Mouse (Mus musculus): ENCODE results near the gene Rasgef1b. TPM values are rescaled to one million over a fixed set of nuclear protein-coding genes. Genes with fewer than 3 reads are reported as not detected.

Gene Rasgef1b
- total RNA-seq, 2 experiments from 2014 or later: 26.7 to 32.2 TPM

DNA sequence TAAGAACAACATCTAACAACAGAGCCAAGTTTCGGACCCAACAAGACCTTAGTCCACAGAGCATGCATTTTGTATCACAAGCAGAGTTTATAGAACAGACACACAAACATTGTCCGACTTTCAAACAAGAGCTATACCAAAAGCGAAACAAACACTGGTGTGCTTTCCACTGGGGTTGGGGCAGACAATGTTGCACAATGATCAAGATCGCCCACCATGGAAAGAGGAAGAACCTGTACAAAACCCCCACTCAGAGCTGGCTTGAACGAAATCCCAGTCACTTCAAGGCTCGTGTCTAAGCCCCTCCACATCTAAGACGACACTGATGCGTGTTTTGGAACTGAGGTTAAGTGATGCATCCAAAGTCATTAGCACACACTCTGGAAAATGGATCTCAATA, 462.6 kb downstream of the Rasgef1b start:
- DNase-seq (ENCODE audit: low spot score in 2 of 2): no peak

DNA sequence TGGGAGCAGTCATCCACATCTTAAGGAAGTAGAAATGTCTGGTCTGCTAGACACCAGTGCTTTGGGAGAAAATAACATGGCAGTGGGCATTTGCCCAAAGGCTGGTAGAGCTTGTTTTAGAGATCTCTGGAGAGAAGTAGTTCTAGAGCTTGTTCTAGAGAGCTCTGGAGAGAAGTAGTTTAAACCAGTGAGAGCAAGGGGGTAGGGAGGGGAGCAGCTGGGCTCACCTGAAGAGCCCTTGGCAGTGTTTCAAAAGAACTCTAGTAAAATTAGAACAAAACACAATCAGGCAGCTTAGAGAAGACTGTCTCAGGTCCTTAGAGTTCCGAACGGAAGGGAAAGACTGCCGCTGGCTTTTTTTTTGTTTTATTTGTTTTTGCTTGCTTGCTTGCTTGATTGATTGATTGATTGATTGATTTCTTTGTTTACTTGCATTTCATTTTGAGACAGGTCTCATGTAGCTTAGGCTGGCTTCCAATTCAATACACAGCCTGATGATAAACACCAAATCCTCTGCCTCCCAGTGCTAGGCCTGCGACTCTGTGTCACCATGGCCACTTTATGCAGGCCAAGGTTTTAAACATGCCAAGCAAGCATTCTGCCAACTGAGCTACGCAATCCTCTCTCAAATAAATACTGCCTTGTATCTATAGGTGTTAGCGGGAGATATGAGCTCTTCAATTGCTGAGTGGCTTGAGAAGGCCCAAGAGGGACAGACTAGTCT, 466.5 kb downstream of the Rasgef1b start:
- no peak for DNase-seq (ENCODE audit: low spot score in 2 of 2)

DNA sequence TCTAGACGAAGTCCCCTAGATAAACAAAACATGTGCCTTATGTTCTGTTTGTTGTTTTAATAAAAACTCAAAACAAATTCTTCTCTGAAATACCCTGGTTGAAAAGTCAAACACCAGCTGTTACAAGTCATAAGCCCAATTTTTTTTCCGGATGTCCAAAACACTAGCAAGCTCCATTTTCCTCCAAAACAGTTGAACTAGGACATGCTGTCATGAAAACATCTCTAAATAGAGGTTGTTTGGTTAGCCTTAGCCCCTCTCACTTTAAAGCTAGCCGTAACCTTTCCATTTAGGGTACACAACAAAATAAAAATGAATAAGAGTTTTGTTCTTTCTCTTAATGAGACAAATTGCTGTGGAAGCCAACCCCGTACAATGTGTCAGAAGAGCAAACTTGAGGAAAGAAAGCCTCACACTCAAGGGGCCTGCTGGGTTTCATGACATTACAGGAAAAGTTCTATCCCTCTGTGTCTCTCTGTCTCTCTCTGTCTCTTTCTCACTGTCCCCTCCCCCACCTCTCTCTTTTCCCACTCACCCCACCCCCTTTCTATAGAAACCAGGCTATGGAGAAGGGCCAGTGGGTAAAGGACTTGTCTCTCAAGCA, 467.6 kb downstream of the Rasgef1b start:
- no peak for DNase-seq (ENCODE audit: low spot score in 2 of 2)

DNA sequence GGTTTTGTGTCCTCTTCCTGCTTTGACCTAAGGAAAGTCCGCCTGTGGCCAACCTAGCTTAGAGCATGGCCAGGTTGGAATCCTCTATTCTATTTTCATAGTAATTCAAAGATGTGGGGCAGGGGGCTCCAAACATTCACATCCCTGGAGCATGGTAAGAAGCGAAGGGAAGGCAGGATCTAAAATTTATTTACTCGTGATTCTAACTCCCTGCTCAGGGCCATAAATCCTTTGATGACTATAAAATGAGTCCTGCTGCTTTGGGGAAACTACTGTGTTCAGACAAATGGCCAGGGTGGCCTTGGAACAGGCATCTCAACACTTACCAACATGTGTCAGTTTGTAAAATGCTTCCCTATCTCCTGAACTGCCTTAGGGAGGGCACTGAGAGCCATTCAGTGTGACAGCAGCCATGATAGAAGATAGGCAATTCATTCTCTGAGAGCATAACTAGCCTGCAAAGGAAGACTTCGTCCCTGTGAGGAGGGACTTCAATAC, 470.8 kb downstream of the Rasgef1b start:
- DNase-seq (ENCODE audit: low spot score in 2 of 2): no peak

DNA sequence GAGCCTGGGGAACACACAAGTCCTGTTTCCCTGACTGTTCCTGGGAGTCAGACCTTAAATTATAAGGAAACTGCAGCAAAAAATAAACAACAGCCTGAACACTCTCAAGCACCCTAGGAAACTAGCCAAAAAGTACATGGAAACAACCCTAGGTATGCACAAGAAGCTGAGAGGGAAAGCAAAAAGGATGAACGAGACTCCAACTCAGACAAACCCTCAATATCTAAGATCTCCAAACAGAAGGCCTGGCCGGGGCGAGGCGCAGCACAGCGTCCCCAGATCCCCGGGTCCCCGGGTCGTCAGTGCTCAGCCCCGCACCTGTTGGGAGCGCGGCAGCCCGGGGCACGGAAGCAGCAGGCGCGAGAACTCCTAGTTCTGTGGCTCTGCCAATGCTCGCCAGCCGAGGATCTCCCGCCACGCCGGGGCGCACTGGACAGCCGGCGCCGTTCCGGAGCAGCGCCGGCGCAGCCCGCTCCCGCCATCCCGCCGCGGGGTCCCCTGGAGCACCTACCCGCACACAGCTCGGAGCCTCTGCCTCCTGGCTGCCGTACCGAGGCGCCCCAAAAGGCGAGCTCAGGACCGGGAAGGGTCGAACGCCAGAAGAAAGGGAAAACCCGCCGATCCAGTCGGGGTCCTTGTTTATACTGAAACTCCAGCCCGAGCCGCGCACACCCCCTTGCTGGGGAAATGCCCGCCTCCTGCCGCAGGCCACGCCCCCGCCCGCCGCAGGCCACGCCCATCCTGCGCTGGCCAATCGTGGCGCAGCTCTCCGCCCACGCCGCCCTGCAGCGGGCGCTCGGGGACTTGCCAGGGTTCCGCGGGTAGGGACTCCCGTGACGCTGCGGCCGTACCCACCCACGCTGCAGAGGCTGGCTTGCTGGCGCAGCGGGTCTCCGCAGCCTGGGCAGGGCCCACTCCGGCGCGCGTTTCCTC, 476.4 kb downstream of the Rasgef1b start:
- DNase-seq (ENCODE audit: low spot score in 2 of 2): peak; percentile 94 to 96

DNA sequence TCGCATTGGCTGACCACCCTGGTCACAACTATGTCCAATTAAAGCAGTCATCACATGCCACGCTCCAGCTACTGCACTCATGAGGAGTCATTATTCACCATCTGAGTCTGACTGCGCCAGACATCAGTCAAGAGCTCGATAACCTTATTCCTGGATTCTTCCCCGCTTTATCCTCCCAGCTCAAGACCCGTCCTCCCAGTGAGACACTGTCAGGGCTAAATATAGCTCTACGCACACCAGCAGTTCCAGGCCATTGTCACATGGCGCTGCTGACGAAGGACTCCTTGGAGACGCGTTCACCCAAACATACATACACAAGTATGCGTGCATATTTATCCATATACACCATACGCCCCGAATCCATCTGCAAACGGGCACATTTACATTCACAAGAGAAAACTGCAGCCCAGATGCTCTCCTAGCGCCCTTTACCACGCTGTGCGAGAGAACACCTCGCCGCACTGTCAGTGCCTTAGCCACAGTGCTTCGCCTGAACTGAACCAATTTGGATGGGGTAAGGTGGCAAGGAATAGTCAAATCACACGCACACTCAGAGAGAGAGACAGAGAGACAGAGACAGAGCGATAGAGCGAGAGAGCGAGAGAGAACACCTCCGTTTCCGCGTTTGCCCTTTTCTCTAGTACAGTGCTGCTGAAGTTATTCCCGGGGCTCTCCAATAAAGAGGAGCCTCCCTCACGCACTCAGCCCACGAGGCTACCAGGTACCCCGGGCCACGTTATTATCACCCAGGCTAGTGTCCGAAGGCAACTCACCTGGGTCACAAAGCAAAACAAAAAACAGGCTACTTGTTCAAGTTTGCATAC, 477.3 kb downstream of the Rasgef1b start:
- DNase-seq (ENCODE audit: low spot score in 2 of 2): peak in 1 of 2 experiments; percentile 25

DNA sequence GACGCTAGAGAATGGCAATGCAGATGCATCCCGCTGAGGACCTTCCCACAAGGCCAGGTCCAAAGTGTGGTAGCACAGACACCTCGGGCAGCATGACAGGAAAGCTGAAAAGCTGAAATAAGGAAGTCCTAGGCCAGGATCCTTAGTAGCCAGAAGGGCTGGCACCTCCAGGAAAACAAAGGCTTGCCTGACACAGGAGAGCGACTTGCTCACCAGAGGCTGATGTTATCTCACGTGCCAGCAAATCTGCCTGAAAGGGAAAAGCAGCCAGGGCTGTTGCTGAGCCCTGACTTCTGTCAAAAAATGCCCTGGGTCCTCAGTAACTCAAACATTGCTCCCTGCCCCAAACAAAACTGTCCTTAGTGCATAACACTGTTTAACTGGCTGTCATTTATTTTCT, 478.0 kb downstream of the Rasgef1b start:
- no peak for DNase-seq (ENCODE audit: low spot score in 2 of 2)

DNA sequence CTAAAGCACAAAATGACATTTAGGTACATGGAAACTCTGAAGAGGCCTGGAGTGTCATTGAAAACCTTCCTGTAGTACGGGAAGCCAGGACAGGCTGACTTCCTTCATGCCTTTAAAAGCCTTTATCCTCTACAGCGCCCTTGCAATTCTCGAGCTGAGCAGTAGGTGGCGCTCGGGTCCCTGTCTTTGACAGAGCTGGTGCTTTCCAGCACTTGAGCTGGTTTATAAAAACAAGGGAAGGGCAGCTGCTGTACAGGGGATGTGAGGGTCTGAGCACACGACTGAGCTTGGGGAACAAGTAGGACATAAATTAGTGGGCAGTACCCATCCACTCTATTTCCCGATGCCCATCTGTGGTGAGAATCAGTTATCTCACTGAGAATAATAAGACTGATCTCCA, 480.4 kb downstream of the Rasgef1b start:
- DNase-seq (ENCODE audit: low spot score in 2 of 2): peak; percentile 97 to 98

DNA sequence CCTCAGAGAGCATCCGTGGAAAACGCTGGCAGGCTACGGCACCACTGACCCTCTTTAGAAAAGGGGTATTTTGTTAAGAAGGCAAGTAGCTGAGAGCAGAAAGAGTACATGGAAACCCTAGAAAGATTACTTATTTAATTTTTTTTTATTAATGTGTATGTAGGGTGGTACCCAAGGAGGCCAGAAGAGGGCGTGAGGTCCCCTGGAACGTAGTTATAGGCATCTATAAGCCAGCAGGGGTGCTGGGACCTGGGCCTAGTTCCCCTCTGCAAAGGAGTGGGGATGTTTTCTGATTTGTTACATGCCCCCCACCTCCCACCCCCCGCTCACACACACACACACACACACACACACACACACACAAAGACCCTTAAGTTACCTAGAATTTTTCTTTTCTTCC, 480.9 kb downstream of the Rasgef1b start:
- no peak for DNase-seq (ENCODE audit: low spot score in 2 of 2)

DNA sequence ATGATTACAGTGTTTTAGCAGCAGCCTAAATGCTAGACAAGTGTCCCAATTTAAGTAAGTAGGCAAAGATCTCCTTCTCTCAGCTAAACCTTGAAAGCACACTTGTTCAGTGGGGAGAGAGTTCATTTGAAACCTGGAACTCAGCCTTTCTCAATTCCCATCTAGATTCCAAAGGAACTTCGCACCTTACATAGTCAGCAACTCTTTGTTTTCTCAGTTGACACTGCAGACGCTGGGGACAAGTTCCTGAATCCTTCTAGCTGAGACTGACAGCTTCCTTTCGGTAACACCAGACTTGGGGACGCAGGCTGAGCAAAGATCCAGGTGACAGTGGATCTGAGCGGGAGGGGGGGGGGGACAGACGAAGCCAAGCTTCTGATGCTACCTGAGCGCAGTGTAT, 481.4 kb downstream of the Rasgef1b start:
- DNase-seq (ENCODE audit: low spot score in 2 of 2): no peak

DNA sequence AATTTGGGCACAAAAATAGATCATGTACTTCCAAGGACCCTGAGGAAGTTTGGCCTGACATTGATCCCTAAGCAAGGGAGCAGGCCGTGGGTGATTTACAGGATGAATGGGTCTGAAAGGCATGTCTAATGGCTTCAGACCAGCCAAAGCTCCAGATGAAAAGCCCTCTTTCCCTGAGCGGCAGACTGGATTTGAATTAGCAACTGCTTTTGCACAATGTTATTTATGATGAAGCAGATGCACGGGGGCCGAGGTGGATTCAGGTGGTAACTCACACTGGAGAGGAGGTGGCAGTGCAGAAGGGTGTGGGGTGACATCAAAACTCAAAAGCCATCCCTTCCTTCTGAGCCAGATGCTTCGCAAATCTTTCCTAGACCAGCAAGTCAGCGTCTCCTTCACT, 481.9 kb downstream of the Rasgef1b start:
- no peak for DNase-seq (ENCODE audit: low spot score in 2 of 2)

DNA sequence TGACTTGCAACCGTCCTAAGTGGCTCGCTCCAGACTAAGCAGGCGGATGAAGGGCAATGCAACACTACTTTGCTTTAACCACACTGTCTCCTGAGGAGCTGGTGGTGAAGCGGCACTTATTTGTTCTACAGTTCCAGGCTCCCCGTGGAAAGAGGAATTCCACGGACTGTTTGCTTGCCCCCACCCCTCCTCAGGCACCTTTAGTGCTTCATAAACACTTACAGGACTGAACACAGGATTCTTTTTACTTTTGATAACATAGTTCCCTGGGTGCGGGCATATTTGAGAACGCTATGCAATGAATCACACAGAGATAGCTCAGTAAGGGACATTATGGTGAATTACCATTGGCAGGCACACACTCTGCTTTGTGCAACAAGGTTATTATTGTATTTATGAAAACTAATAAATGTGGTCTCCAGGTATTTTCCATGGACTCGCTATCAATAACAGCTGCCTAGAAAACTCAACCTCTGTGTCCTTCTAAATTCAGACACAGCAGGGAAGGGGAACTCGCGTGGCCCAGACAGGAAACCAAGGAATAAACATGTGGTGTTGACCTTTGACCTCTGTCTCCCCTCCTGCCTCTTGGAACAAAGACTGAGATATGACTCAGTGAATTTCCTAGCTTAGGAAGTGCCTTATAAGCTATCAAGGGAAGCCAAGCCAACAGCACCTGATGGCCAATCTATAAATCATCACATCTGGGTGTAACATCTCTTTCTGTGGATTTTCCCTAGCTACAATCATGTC, 486.7 kb downstream of the Rasgef1b start:
- DNase-seq (ENCODE audit: low spot score in 2 of 2): no peak

DNA sequence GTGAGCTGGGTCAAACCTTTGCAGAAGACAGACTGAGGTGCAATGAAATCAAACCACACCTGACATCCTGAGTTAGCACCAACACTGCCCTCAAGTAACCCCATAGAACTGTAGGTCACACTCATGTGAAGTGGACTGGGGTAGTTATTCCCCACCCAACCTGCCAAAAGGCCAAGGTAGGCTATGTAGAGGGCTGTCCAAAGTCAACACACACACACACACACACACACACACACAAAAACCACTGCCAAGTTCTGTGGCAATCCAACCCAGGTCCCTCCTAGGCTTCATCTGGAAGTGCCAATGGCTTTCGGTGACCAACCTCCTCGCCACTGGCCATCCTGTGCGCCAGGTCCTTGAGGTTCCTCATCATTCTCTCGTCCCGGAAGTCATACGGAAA, 488.4 kb downstream of the Rasgef1b start:
- DNase-seq (ENCODE audit: low spot score in 2 of 2): no peak

DNA sequence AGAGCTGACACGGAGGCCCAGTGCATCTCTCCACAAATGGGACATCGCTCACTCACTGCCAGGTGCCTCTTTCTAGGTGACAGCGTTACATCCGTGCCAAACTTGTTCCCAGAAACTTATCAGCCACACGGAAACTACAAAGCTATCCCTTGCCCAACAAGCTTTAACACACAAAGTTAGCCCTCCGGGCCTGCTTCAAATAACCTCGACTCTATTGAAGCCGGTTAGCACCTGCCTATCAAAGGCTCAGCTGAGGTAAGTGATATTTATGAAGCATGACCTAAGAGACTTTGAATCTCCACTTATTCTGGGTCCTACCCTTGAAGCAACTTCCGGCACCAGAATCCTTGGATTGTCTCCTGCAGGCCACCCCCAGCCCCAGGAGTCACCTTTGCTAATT, 489.2 kb downstream of the Rasgef1b start:
- DNase-seq (ENCODE audit: low spot score in 2 of 2): no peak

DNA sequence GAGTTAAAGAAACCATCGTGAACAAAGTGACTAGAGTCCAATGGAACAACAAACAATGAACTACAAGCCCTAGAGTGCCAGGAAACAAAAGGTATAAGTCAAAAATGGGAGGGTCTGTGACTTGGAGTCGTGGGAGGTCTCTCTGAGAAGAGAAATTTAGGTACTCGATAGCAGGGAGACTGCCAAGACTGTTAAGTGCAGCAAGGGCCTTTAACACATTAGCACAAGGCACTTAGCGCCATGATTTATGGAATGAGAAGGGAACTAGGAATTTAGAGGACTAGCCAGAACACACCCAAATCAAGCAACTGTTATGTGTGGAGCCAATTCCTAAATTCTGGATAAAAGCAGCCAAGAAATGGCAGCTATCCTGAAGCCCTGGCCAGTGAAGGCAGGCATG, 490.7 kb downstream of the Rasgef1b start:
- no peak for DNase-seq (ENCODE audit: low spot score in 2 of 2)

DNA sequence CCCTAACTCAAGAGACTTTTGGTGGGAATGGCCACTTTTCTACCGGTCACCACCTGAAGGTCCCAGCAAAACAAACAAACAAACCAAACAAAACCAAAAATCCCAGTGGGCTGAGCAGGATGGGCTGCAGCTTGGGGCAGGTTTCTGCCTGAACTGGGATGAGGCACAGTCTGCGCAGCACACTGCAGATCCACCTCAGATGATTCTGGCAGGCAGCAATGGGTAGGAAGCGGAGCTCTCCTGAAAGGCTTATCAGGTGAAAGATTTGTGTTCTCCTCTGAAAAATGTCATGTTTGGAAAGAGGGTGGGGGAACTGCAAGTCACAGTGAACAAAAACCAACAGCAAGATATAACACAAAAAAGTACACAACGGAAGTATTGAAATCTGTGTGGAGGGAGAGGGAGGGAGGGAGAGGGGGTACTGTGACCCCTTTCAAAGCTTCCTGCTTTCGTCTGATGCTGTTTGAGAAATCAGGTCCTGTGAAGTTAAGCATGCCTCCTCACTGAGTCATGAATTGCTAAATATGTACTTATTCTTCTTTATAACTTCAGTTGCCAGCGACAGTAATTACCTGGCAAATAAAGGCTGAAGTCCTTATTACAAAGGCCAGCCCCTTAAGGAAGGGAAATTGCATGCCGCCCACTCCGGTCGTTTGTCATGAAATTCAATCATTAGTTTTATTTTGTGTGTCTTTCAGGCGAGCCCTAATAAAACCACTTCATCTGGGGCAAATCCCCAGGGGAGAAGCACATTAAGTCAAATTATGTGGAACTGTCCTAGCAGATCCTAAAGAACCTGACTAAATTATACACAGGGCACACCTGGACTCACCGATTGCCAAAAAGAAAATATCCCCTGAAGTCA, 491.7 kb downstream of the Rasgef1b start:
- no peak for DNase-seq (ENCODE audit: low spot score in 2 of 2)

DNA sequence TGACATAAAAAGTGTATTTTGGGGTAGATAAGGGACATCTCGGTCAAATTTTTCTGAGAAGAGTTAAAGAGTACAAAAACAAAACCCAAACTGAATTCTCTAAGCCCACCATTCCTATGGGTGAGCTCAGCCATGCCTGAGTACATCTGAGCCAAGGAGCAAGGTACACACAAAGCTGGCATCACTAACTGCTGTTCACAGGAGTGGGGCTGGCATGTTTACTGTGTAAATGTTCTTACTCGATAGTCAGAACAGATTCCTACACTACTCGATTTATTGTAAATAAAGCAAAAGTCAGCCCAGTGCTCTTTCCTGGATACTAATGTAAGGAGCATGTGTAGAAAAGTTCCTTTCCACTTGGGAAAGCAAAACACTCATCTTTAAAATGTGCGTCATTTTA, 492.4 kb downstream of the Rasgef1b start:
- DNase-seq (ENCODE audit: low spot score in 2 of 2): no peak

DNA sequence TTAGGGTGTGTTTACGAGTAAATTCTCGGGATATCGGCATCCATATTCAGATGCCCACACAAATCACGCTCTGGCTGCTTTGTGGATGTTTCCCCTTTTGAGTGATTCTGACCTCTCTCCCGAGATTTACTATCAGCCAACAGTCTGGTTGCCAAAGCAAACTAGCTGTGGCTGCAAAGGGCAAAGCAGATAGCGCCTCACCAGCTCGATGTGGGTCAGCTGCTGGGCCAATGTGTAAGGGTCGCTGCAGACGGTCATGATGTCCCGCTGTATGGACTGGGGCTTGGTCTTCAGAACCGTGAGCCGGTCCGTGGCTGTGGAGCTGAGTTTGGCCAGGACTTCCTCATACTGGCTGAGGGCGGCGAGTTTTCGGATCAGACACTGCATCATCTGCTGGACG, 494.6 kb downstream of the Rasgef1b start:
- DNase-seq (ENCODE audit: low spot score in 2 of 2): no peak

DNA sequence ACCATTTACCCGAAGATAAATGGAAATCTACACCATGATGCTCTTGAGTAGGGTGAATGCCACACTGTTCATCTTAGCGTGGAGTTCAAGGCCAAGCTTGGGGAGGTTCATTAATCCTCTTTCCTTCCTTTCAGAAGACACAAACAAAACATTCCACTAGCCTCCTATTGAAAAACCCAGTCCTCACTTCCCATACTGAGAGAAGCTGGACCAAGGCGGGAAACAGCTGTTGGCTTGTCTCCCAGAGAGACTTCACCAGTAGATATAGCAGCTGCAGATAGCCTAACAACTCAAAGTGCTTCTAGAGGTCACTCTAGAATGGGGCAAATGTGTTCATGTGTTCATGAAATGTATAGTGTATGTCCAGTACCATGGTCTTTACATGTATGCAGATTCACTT, 495.7 kb downstream of the Rasgef1b start:
- DNase-seq (ENCODE audit: low spot score in 2 of 2): no peak
